Mouse (Mus musculus) liver, adult 2 months (tissue): Measurements from ENCODE around the gene Tmem109. TPM values are rescaled to one million over a fixed set of nuclear protein-coding genes. Genes with fewer than 3 reads are reported as not detected.

Source experiments
- DNase-seq: peaks from one replicate; pipeline ENCODE4 v3.0.0-alpha.2; 2011; ENCODE audit warnings: low read depth, low spot score; ENCODE audit errors: extremely low read depth
- H3K27ac ChIP-seq: fragments of 200-500 bp; replicated peaks from 2 replicates; pipeline ENCODE4 v1.5.1; 2012; ENCODE audit warnings: low read depth, mild to moderate bottlenecking, control low read depth, inconsistent platforms, low read length; ENCODE audit not compliant: insufficient read depth
- H3K27me3 ChIP-seq: fragments of 200-500 bp; 2 replicates; pipeline ENCODE4 v1.6.1; 2012; ENCODE audit warnings: mild to moderate bottlenecking, moderate library complexity, low read length, inconsistent platforms; ENCODE audit not compliant: control insufficient read depth, insufficient read depth
- H3K36me3 ChIP-seq: fragments of 200-500 bp; 2 replicates; pipeline ENCODE4 v1.6.1; 2012; ENCODE audit warnings: low read length, inconsistent platforms; ENCODE audit not compliant: control insufficient read depth, insufficient read depth
- H3K4me1 ChIP-seq: fragments of 200-500 bp; 2 replicates; pipeline ENCODE4 v1.6.1; 2011; ENCODE audit warnings: low read length; ENCODE audit not compliant: control insufficient read depth, insufficient read depth
- H3K4me3 ChIP-seq: fragments of 200-500 bp; 2 replicates; pipeline ENCODE4 v1.5.1; 2011; ENCODE audit warnings: low read depth, mild to moderate bottlenecking, control low read depth, low read length, moderate library complexity; ENCODE audit not compliant: insufficient read depth
- H3K79me2 ChIP-seq: fragments of 200-500 bp; 2 replicates; pipeline ENCODE4 v1.6.1; 2012; ENCODE audit warnings: inconsistent platforms, mild to moderate bottlenecking, low read length, moderate library complexity; ENCODE audit not compliant: control insufficient read depth, insufficient read depth
- H3K9ac ChIP-seq: fragments of 200-500 bp; 2 replicates; pipeline ENCODE4 v1.6.1; 2012; ENCODE audit warnings: low read depth, mild to moderate bottlenecking, control low read depth, inconsistent platforms, low read length
- CTCF ChIP-seq: fragments of 200-500 bp; IDR thresholded peaks from 2 replicates; pipeline ENCODE4 v1.5.1; 2011; ENCODE audit warnings: low read depth, low read length, control low read depth
- POLR2A ChIP-seq: fragments of 200-500 bp; IDR thresholded peaks from 2 replicates; pipeline ENCODE4 v1.6.1; 2011; ENCODE audit warnings: low read length, control low read depth; ENCODE audit not compliant: insufficient read depth; ENCODE audit errors: extremely low read depth
- WGBS: fragments of 180-500 bp; shearing (Covaris S2); methylation state at CpG from one replicate; pipeline ENCODE4 v1.1.7; 2018; 5-methylcytosine and 5-hydroxymethylcytosine counted together
- polyA plus RNA-seq: library from polyadenylated mRNA; depleted of rRNA; stranded (reverse); fragments of >200 nt; gene quantifications from 2 replicates; pipeline ENCODE4 v1.2.3, GENCODE M21; 2012; rRNA removed
- total RNA-seq: library from RNA; depleted of rRNA; stranded (reverse); fragments of >200 nt; gene quantifications from 2 replicates; pipeline ENCODE4 v1.2.3, GENCODE M21; 2014; rRNA removed

The Tmem109 gene
- total RNA-seq (7.1 and 8.9 TPM in 2 replicates), polyA plus RNA-seq (32.2 and 35.2 TPM in 2 replicates)

- Histone ChIP-seq H3K9ac (peak within 1 kb of the TSS; percentile 72), H3K4me3 (peak within 1 kb of the TSS; percentile 79), H3K79me2 (peaks cover 20% of the 10 kb centered on the region; the same call in 1 of the 2 replicates), H3K4me1 (peaks cover 8% of the 10 kb centered on the region; the same call in 1 of the 2 replicates), H3K36me3 (no peaks in the 10 kb centered on the region), H3K27me3 (no peaks in the 10 kb centered on the region), H3K27ac (peak within 1 kb of the TSS; percentile 78)
- DNase-seq = peak; percentile 87
- under 1% methylated on average over 49 of the region's 49 CpGs for WGBS
- TF ChIP-seq CTCF = 0 out of 2 replicates have a peak, but pooled peaks have one; percentile 23
- 0 out of 2 replicates have a peak, but pooled peaks have one; percentile 19 for TF ChIP-seq POLR2A
These were observed at the start of gene Tmem109 for GRCm38 (mm10) chr19:10881426-10882154. Gene Tmem109 (minus strand): TSS chr19:10882001.

DNA sequence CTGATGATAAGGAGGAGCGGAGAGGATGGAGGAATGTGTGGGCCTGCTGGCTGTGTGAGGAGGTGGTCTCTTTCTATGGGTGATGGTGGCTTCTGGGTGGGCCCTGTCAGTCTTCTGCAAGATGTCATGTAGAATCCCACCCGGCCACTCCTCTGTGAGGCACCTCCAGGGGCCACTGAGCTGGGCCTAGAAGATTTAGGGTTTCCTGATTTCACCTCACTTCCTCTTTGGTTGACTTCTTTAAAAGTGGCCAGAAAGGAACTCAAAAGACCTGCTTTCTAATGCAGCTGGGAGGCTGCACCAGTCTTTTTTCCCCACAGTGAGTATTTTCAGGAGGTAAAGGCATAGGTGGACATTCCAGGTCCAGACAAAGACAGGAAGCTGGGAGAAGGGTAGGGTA is 48.8 kb upstream of the Tmem109 start:
- 92% methylated on average over 2 of the region's 2 CpGs for WGBS
- no peaks in the 10 kb centered on the region for H3K36me3 ChIP-seq
- no peaks in the 10 kb centered on the region for H3K79me2 ChIP-seq
- H3K9ac ChIP-seq = no peak overlapping the region
- H3K4me1 ChIP-seq = no peaks in the 10 kb centered on the region
- TF ChIP-seq POLR2A = no peak
- TF ChIP-seq CTCF = no peak
- DNase-seq = no peak
- H3K4me3 ChIP-seq = no peak overlapping the region
- H3K27me3 ChIP-seq = 0 out of 2 replicates have a peak, but pooled peaks cover 3% of the 10 kb centered on the region
- H3K27ac ChIP-seq = no peak overlapping the region

DNA sequence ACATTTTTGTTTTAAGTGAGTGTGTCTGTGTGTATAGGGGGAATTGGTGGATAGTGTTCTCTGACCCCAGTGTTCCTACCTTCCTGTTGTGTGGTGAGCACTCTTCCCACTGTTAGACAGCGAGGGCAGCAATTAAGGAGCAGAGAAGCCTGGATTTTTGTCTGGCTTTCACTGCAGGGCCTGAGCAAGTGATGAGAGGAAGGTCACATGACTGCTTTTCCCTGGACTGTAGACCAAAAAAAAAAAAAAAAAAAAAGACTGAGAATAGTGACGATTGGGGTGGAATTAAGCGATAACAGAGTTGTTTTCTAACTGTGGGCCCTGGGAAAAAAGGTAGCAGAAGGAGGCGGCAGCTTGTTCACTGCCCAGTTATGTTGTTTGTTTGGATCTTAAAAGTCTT is 44.9 kb upstream of the Tmem109 start:
- Histone ChIP-seq H3K4me3 (no peak overlapping the region), H3K27me3 (0 out of 2 replicates have a peak, but pooled peaks cover 3% of the 10 kb centered on the region), H3K4me1 (no peaks in the 10 kb centered on the region), H3K79me2 (no peaks in the 10 kb centered on the region), H3K9ac (no peak overlapping the region), H3K27ac (no peak overlapping the region), H3K36me3 (no peaks in the 10 kb centered on the region)
- DNase-seq = no peak
- TF ChIP-seq POLR2A = no peak
- 68% methylated on average over 4 of the region's 4 CpGs for WGBS

DNA sequence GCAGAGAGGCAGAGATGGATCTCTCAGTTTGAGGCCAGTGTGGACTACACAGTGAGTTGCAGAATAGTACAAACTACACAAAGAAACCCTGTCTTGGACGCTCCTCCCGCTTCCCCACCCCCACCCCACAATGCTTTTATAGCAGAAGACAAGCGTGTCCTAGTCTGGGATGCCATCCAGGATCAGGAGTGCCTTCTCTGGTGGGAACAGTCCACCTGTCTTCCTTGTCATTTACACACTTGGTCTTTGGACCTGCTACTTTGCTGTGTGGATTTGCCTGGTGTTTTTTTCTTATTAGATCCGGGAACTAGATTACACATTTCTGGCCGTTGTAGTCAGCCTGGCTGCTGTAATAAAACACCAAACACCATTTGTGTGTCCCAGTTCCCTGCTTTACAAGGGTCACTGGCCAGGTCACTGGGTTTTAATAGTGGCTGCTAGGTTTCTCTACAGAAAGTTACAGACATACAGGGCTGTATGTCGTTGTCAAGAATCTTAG is 44.4 kb upstream of the Tmem109 start:
- DNase-seq = no peak
- 64% methylated on average over 6 of the region's 6 CpGs for WGBS
- Histone ChIP-seq H3K79me2 (no peaks in the 10 kb centered on the region), H3K27me3 (0 out of 2 replicates have a peak, but pooled peaks cover 3% of the 10 kb centered on the region), H3K36me3 (no peaks in the 10 kb centered on the region), H3K4me1 (no peaks in the 10 kb centered on the region), H3K9ac (no peak overlapping the region), H3K4me3 (no peak overlapping the region), H3K27ac (no peak overlapping the region)
- no peak for TF ChIP-seq CTCF
- TF ChIP-seq POLR2A = no peak

DNA sequence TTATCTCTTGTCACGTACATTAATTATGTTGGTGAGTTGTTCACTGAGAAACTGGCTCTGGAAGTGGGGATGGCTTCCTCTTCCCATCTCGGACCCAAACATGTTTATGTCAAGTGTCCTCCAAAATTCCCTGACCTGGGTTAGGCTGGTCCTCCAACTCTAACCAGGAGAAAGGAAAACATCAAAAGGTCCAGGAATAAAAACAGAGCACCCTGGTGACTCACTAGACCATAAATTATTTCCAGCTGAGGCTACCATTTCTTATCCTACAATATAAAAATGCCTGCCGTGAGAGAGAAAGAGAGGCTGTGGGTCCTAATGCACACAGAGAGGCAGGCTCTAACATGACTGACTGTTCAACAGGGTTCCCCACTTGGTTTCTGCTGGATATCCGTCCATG is 42.4 kb upstream of the Tmem109 start:
- Histone ChIP-seq H3K4me1 (no peaks in the 10 kb centered on the region), H3K27me3 (0 out of 2 replicates have a peak, but pooled peaks cover 3% of the 10 kb centered on the region), H3K36me3 (no peaks in the 10 kb centered on the region), H3K4me3 (no peak overlapping the region), H3K79me2 (no peaks in the 10 kb centered on the region), H3K9ac (no peak overlapping the region), H3K27ac (no peak overlapping the region)
- DNase-seq = no peak
- WGBS = 64% methylated on average over 4 of the region's 4 CpGs
- TF ChIP-seq CTCF (no peak), POLR2A (no peak)

DNA sequence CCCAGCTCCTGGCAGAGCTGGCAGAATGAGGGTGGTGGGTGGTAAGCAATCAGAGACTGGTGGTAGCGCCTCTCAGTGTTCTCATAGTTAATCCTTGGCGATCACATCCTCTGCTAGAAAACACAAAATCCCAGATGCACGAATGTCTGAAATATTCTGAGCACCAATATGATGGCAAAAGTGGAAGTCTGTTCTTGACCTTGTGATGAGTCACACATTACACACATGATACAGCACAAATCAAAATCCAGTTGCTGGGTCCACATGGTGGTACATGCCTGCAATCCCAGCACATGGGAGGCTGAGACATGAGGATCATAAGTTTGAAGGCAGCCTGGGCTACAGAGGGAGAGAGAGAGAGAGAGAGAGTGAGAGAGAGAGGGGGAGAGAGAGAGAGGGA is 39.3 kb upstream of the Tmem109 start:
- WGBS = 70% methylated on average over 3 of the region's 3 CpGs
- Histone ChIP-seq H3K4me1 (no peaks in the 10 kb centered on the region), H3K36me3 (no peaks in the 10 kb centered on the region), H3K4me3 (no peak overlapping the region), H3K27ac (no peak overlapping the region), H3K9ac (no peak overlapping the region), H3K27me3 (no peaks in the 10 kb centered on the region), H3K79me2 (no peaks in the 10 kb centered on the region)
- TF ChIP-seq CTCF (no peak), POLR2A (no peak)
- no peak for DNase-seq
